Mouse (Mus musculus) liver, embryonic 14.5 days (tissue): Measurements from ENCODE around the gene Mrpl47.

ENCODE experiments used
- CTCF ChIP-seq: IDR thresholded peaks from 2 replicates; pipeline ENCODE4 v1.5.1; 2016; ENCODE audit warnings: antibody characterized with exemption, low read depth, control low read depth
- EP300 ChIP-seq: IDR thresholded peaks from 2 replicates; pipeline ENCODE4 v1.6.1; 2016; ENCODE audit warnings: antibody characterized with exemption, low read depth

GRCm38 (mm10) chr3:32713711-32714110 lies 23.7 kb downstream of the Mrpl47 start:
- TF ChIP-seq EP300 (no peak), CTCF (no peak)
